In genomic region chr2:25185625-25186574, GRCm38 (mm10) we compare ENCODE assay signal across 8 mouse cellular contexts. TPM values are rescaled to one million over a fixed set of nuclear protein-coding genes. Genes with fewer than 3 reads are reported as not detected.
DNase-seq lines count a peak whose midpoint lies in the region; ATAC-seq and TF ChIP-seq lines count a peak whose summit lies in the region.

No protein-coding gene starts in this region.

- peaks cover 8% of the 10 kb centered on the region for H3K79me2 ChIP-seq in MEL (ENCODE audit: control insufficient read depth, insufficient read depth, low read length, poor library complexity)

- H3K4me3 ChIP-seq in MEL (ENCODE audit: control insufficient read depth in 1 of 2, insufficient read depth in 1 of 2, low read depth in 2 of 2, low read length in 2 of 2), result peak overlapping the region; percentile 73 to 95
- H3K4me3 ChIP-seq in embryonic fibroblast, embryonic 13.5 days (ENCODE audit: insufficient read depth, low read length), result peak overlapping the region; percentile 10; the same call in 1 of the 2 replicates
- H3K4me3 ChIP-seq in hindbrain, embryonic 13.5 days, result peak overlapping the region; percentile 49
- peak overlapping the region; percentile 19 to 50 for H3K4me3 ChIP-seq in liver, embryonic 14.5 days (ENCODE audit: insufficient read depth in 1 of 2, low read depth in 2 of 2, low read length in 2 of 2)
- peak overlapping the region; percentile 42 for H3K4me3 ChIP-seq in neural tube, embryonic 11.5 days (ENCODE audit: low read depth, low read length)

- TF ChIP-seq EP300 in MEL (IDR thresholded peaks at IDR 0.05; ENCODE audit: low read depth in 1 of 2, low read length in 2 of 2), result no peak
- TF ChIP-seq EP300 in liver, embryonic 14.5 days (IDR thresholded peaks at IDR 0.05; ENCODE audit: low read depth), result no peak

- peaks cover 0 to 5% of the 10 kb centered on the region in 2 experiments; a peak in 2 of 4 replicates for H3K36me3 ChIP-seq in MEL (ENCODE audit: control insufficient read depth in 1 of 2, insufficient read depth in 2 of 2, low read length in 2 of 2)
- no peaks in the 10 kb centered on the region for H3K36me3 ChIP-seq in hindbrain, embryonic 13.5 days
- no peaks in the 10 kb centered on the region for H3K36me3 ChIP-seq in liver, embryonic 14.5 days (replicated peaks; ENCODE audit: control insufficient read depth, insufficient read depth, low read depth)
- no peaks in the 10 kb centered on the region for H3K36me3 ChIP-seq in neural tube, embryonic 11.5 days (ENCODE audit: control insufficient read depth, insufficient read depth, low read length)

- H3K4me2 ChIP-seq in hindbrain, embryonic 13.5 days, result peak overlapping the region; percentile 78
- peak overlapping the region; percentile 74 for H3K4me2 ChIP-seq in liver, embryonic 14.5 days (ENCODE audit: low read depth)
- peak overlapping the region; percentile 83 for H3K4me2 ChIP-seq in neural tube, embryonic 11.5 days (ENCODE audit: low read depth)

- under 1% methylated on average over 64 of the region's 64 CpGs for WGBS in hindbrain, embryonic 13.5 days
- WGBS in liver, embryonic 14.5 days (ENCODE audit: insufficient replicate concordance), result 2% methylated on average over 64 of the region's 64 CpGs
- WGBS in neural tube, embryonic 11.5 days, result under 1% methylated on average over 63 of the region's 64 CpGs

- peak; percentile 31 for TF ChIP-seq RAD21 in MEL (IDR thresholded peaks at IDR 0.05; ENCODE audit: low read depth, low read length)

- DNase-seq in kidney, adult 18-20 months, result peak; percentile 70
- DNase-seq in kidney, adult 11 months, result no peak
- peak; percentile 67 for DNase-seq in MEL (ENCODE audit: low read depth, low spot score)
- DNase-seq in liver, embryonic 14.5 days (ENCODE audit: low read depth in 3 of 3, low spot score in 3 of 3), result no peak
- peak; percentile 90 for DNase-seq in neural tube, embryonic 11.5 days (ENCODE audit: low spot score)
- peak; percentile 81 for DNase-seq in thymus, postnatal 4 days

- peak overlapping the region; percentile 84 for H3K9ac ChIP-seq in MEL (ENCODE audit: control insufficient read depth, low read depth, low read length, poor library complexity, severe bottlenecking)
- H3K9ac ChIP-seq in hindbrain, embryonic 13.5 days, result peak overlapping the region; percentile 80
- H3K9ac ChIP-seq in liver, embryonic 14.5 days (replicated peaks), result peak overlapping the region; percentile 31
- peak overlapping the region; percentile 80 for H3K9ac ChIP-seq in neural tube, embryonic 11.5 days (ENCODE audit: low read length)

- ATAC-seq in hindbrain, embryonic 13.5 days (ENCODE audit: low FRiP score), result peak; percentile 72
- ATAC-seq in liver, embryonic 14.5 days (ENCODE audit: insufficient read depth), result peak; percentile 16; the same call in 1 of the 2 replicates
- ATAC-seq in neural tube, embryonic 11.5 days (ENCODE audit: insufficient read depth, low FRiP score, low TSS enrichment), result peak; percentile 83

- peak; percentile 35 to 58 (median 43) for TF ChIP-seq CTCF in MEL (IDR thresholded peaks at IDR 0.05 in 2 of 3, conservative IDR thresholded peaks at IDR 0.05 in 1 of 3; ENCODE audit: control insufficient read depth in 1 of 3, insufficient read depth in 1 of 3, low read depth in 2 of 3, low read length in 3 of 3, poor library complexity in 1 of 3, severe bottlenecking in 1 of 3)
- TF ChIP-seq CTCF in embryonic fibroblast, embryonic 13.5 days (IDR thresholded peaks at IDR 0.05; ENCODE audit: borderline replicate concordance, insufficient read depth, low read length), result peak; percentile 42; the same call in 1 of the 2 replicates
- TF ChIP-seq CTCF in liver, embryonic 14.5 days (IDR thresholded peaks at IDR 0.05; ENCODE audit: low read depth), result peak; percentile 67

- H3K27me3 ChIP-seq in MEL (ENCODE audit: control insufficient read depth in 1 of 2, insufficient read depth in 2 of 2, low read length in 2 of 2), result no peaks in the 10 kb centered on the region
- no peaks in the 10 kb centered on the region for H3K27me3 ChIP-seq in hindbrain, embryonic 13.5 days
- H3K27me3 ChIP-seq in liver, embryonic 14.5 days (ENCODE audit: control insufficient read depth, insufficient read depth, low read length), result peaks cover 20% of the 10 kb centered on the region
- no peaks in the 10 kb centered on the region for H3K27me3 ChIP-seq in neural tube, embryonic 11.5 days (ENCODE audit: control insufficient read depth, insufficient read depth, low read length)

- no peaks in the 10 kb centered on the region for H3K9me3 ChIP-seq in MEL (replicated peaks; ENCODE audit: insufficient read depth, low read length)
- no peaks in the 10 kb centered on the region for H3K9me3 ChIP-seq in hindbrain, embryonic 13.5 days
- no peaks in the 10 kb centered on the region for H3K9me3 ChIP-seq in liver, embryonic 14.5 days (ENCODE audit: control insufficient read depth, low read length)
- H3K9me3 ChIP-seq in neural tube, embryonic 11.5 days (ENCODE audit: control insufficient read depth, low read length), result no peaks in the 10 kb centered on the region

- peak in 1 of 2 experiments; percentile 38; a peak in 2 of 4 replicates for TF ChIP-seq POLR2A in MEL (IDR thresholded peaks at IDR 0.05; ENCODE audit: control insufficient read depth in 1 of 2, insufficient read depth in 1 of 2, low read depth in 1 of 2, low read length in 2 of 2, poor library complexity in 1 of 2)
- no peak for TF ChIP-seq POLR2A in embryonic fibroblast, embryonic 13.5 days (IDR thresholded peaks at IDR 0.05; ENCODE audit: low read depth, low read length)

- H3K27ac ChIP-seq in MEL (ENCODE audit: control insufficient read depth, low read depth, low read length), result no peak overlapping the region
- no peak overlapping the region for H3K27ac ChIP-seq in embryonic fibroblast, embryonic 13.5 days (ENCODE audit: insufficient read depth, low read length)
- H3K27ac ChIP-seq in hindbrain, embryonic 13.5 days, result peak overlapping the region; percentile 94
- no peak overlapping the region for H3K27ac ChIP-seq in liver, embryonic 14.5 days
- peak overlapping the region; percentile 96 for H3K27ac ChIP-seq in neural tube, embryonic 11.5 days (ENCODE audit: low read depth, low read length)

- peaks cover 1 to 6% of the 10 kb centered on the region in 2 experiments; a peak in 2 of 4 replicates for H3K4me1 ChIP-seq in MEL (ENCODE audit: control insufficient read depth in 1 of 2, insufficient read depth in 2 of 2, low read length in 2 of 2)
- H3K4me1 ChIP-seq in embryonic fibroblast, embryonic 13.5 days (ENCODE audit: control insufficient read depth, insufficient read depth, low read length), result no peaks in the 10 kb centered on the region
- H3K4me1 ChIP-seq in hindbrain, embryonic 13.5 days (replicated peaks), result peaks cover 50% of the 10 kb centered on the region
- H3K4me1 ChIP-seq in liver, embryonic 14.5 days (replicated peaks; ENCODE audit: control insufficient read depth in 2 of 2, insufficient read depth in 2 of 2, low read length in 1 of 2), result peaks cover 0 to 9% of the 10 kb centered on the region in 2 experiments; a peak in 3 of 4 replicates
- H3K4me1 ChIP-seq in neural tube, embryonic 11.5 days (ENCODE audit: control insufficient read depth, insufficient read depth, low read length), result peaks cover 23% of the 10 kb centered on the region

RNA-seq across cellular contexts. Expression of gene Nrarp, which starts 5.3 kb away (rescaled TPM):
- 6.3 and 6.5 TPM in 2 replicates for total RNA-seq in MEL (2012; rRNA removed)
- polyA plus RNA-seq in MEL (2012; ENCODE audit: insufficient read depth in 1 of 2, insufficient read length in 2 of 2, low read depth in 1 of 2, low replicate concordance in 2 of 2, missing spikeins in 1 of 2), result 10 to 100 TPM in 1 of 2 experiments, not detected in 1; 12.3 TPM
- 1.7 and 3.2 TPM in 2 replicates for polyA plus RNA-seq in embryonic fibroblast, embryonic 13.5 days (2011; ENCODE audit: insufficient read length, low read depth, missing spikeins)
- 21.4 and 24.6 TPM in 2 replicates for polyA plus RNA-seq in hindbrain, embryonic 13.5 days (2015; fragmentation: Nextera tagmentation; extraction: Ambion mirVana)
- polyA plus RNA-seq in liver, embryonic 14.5 days (2012; rRNA removed), result 3.7 and 3.9 TPM in 2 replicates
- polyA plus RNA-seq in liver, embryonic 14.5 days (2014; fragmentation: Nextera tagmentation; extraction: Ambion mirVana), result 1.8 and 1.9 TPM in 2 replicates
- 53.7 and 57.8 TPM in 2 replicates for polyA plus RNA-seq in neural tube, embryonic 11.5 days (2014; fragmentation: Nextera tagmentation; extraction: Ambion mirVana)

RNA-seq across cellular contexts. Expression of gene Tor4a, which starts 10.8 kb away (rescaled TPM):
- 7.6 and 9.1 TPM in 2 replicates for total RNA-seq in MEL (2012; rRNA removed)
- polyA plus RNA-seq in MEL (2012; ENCODE audit: insufficient read depth in 1 of 2, insufficient read length in 2 of 2, low read depth in 1 of 2, low replicate concordance in 2 of 2, missing spikeins in 1 of 2), result 10 to 100 TPM in 1 of 2 experiments, not detected in 1; 13.7 TPM
- polyA plus RNA-seq in embryonic fibroblast, embryonic 13.5 days (2011; ENCODE audit: insufficient read length, low read depth, missing spikeins), result 17.5 and 21.8 TPM in 2 replicates
- 1.6 and 1.9 TPM in 2 replicates for polyA plus RNA-seq in hindbrain, embryonic 13.5 days (2015; fragmentation: Nextera tagmentation; extraction: Ambion mirVana)
- polyA plus RNA-seq in liver, embryonic 14.5 days (2012; rRNA removed), result 3.7 and 4.1 TPM in 2 replicates
- polyA plus RNA-seq in liver, embryonic 14.5 days (2014; fragmentation: Nextera tagmentation; extraction: Ambion mirVana), result 4.9 and 5.7 TPM in 2 replicates
- polyA plus RNA-seq in neural tube, embryonic 11.5 days (2014; fragmentation: Nextera tagmentation; extraction: Ambion mirVana), result 1.6 and 1.9 TPM in 2 replicates

RNA-seq across cellular contexts. Expression of gene Nelfb, which starts 25.4 kb away (rescaled TPM):
- total RNA-seq in MEL (2012; rRNA removed), result 62.9 and 63.1 TPM in 2 replicates
- 10 to 100 TPM in 1 of 2 experiments, not detected in 1; 83.5 TPM for polyA plus RNA-seq in MEL (2012; ENCODE audit: insufficient read depth in 1 of 2, insufficient read length in 2 of 2, low read depth in 1 of 2, low replicate concordance in 2 of 2, missing spikeins in 1 of 2)
- polyA plus RNA-seq in embryonic fibroblast, embryonic 13.5 days (2011; ENCODE audit: insufficient read length, low read depth, missing spikeins), result 38.8 and 42.3 TPM in 2 replicates
- polyA plus RNA-seq in hindbrain, embryonic 13.5 days (2015; fragmentation: Nextera tagmentation; extraction: Ambion mirVana), result 98.3 and 104 TPM in 2 replicates
- 18.7 and 21.3 TPM in 2 replicates for polyA plus RNA-seq in liver, embryonic 14.5 days (2012; rRNA removed)
- polyA plus RNA-seq in liver, embryonic 14.5 days (2014; fragmentation: Nextera tagmentation; extraction: Ambion mirVana), result 23.7 and 27.3 TPM in 2 replicates
- 94.8 and 99.8 TPM in 2 replicates for polyA plus RNA-seq in neural tube, embryonic 11.5 days (2014; fragmentation: Nextera tagmentation; extraction: Ambion mirVana)

RNA-seq across cellular contexts. Expression of gene Stpg3, which starts 28.5 kb away (rescaled TPM):
- total RNA-seq in MEL (2012; rRNA removed), result not detected in 2 replicates
- polyA plus RNA-seq in MEL (2012; ENCODE audit: insufficient read depth in 1 of 2, insufficient read length in 2 of 2, low read depth in 1 of 2, low replicate concordance in 2 of 2, missing spikeins in 1 of 2), result under 1 TPM in 1 of 2 experiments, not detected in 1; 0.07 TPM
- not detected in 2 replicates for polyA plus RNA-seq in embryonic fibroblast, embryonic 13.5 days (2011; ENCODE audit: insufficient read length, low read depth, missing spikeins)
- polyA plus RNA-seq in hindbrain, embryonic 13.5 days (2015; fragmentation: Nextera tagmentation; extraction: Ambion mirVana), result not detected in 2 replicates
- polyA plus RNA-seq in liver, embryonic 14.5 days (2012; rRNA removed), result not detected in 2 replicates
- not detected in 2 replicates for polyA plus RNA-seq in liver, embryonic 14.5 days (2014; fragmentation: Nextera tagmentation; extraction: Ambion mirVana)
- not detected in 2 replicates for polyA plus RNA-seq in neural tube, embryonic 11.5 days (2014; fragmentation: Nextera tagmentation; extraction: Ambion mirVana)

RNA-seq across cellular contexts. Expression of gene Fam166a, which starts 32.6 kb away (rescaled TPM):
- total RNA-seq in MEL (2012; rRNA removed), result 1.1 TPM in 1 of 2 replicates, not detected in the other
- polyA plus RNA-seq in MEL (2012; ENCODE audit: insufficient read depth in 1 of 2, insufficient read length in 2 of 2, low read depth in 1 of 2, low replicate concordance in 2 of 2, missing spikeins in 1 of 2), result 10 to 100 TPM in 1 of 2 experiments, not detected in 1; 15.6 TPM
- polyA plus RNA-seq in embryonic fibroblast, embryonic 13.5 days (2011; ENCODE audit: insufficient read length, low read depth, missing spikeins), result not detected in 2 replicates
- 0.40 and 1.3 TPM in 2 replicates for polyA plus RNA-seq in hindbrain, embryonic 13.5 days (2015; fragmentation: Nextera tagmentation; extraction: Ambion mirVana)
- polyA plus RNA-seq in liver, embryonic 14.5 days (2012; rRNA removed), result 0.04 TPM in 1 of 2 replicates, not detected in the other
- 0.96 TPM in 1 of 2 replicates, not detected in the other for polyA plus RNA-seq in liver, embryonic 14.5 days (2014; fragmentation: Nextera tagmentation; extraction: Ambion mirVana)
- polyA plus RNA-seq in neural tube, embryonic 11.5 days (2014; fragmentation: Nextera tagmentation; extraction: Ambion mirVana), result not detected in 2 replicates

Comparison
In these comparisons a context has a peak if more than half of its experiments do, and no peak if none do; other contexts are left out.
1. DNase-seq: peak in kidney, adult 18-20 months (single experiment), MEL (single experiment), neural tube, embryonic 11.5 days (single experiment) and thymus, postnatal 4 days (single experiment); none in kidney, adult 11 months (single experiment) and liver, embryonic 14.5 days (0 of 3).
2. H3K27ac ChIP-seq: peak in hindbrain, embryonic 13.5 days (single experiment) and neural tube, embryonic 11.5 days (single experiment); none in MEL (single experiment), embryonic fibroblast, embryonic 13.5 days (single experiment) and liver, embryonic 14.5 days (single experiment).
3. H3K4me3 ChIP-seq: peak in every context shown above with its lines; median percentile 84 in MEL; 49 in hindbrain, embryonic 13.5 days; 42 in neural tube, embryonic 11.5 days; 34 in liver, embryonic 14.5 days; 10 in embryonic fibroblast, embryonic 13.5 days.
4. H3K9ac ChIP-seq: peak in every context shown above with its lines; median percentile 84 in MEL; 80 in hindbrain, embryonic 13.5 days; 80 in neural tube, embryonic 11.5 days; 31 in liver, embryonic 14.5 days.
5. ATAC-seq: peak in every context shown above with its lines; median percentile 83 in neural tube, embryonic 11.5 days; 72 in hindbrain, embryonic 13.5 days; 16 in liver, embryonic 14.5 days.
6. Peak in every context shown above with its lines, with median percentiles within 50 percentile points of each other: CTCF ChIP-seq and H3K4me2 ChIP-seq.